Mouse (Mus musculus) heart, adult 2 months (tissue): ENCODE results near the gene Tspan33.

ENCODE experiments used
- CTCF ChIP-seq: fragments of 200-600 bp; IDR thresholded peaks from 2 replicates; pipeline ENCODE4 v1.8.1; 2022; ENCODE audit warnings: antibody characterized with exemption, mild to moderate bottlenecking, moderate library complexity
- POLR2A ChIP-seq: fragments of 200-500 bp; IDR thresholded peaks from 2 replicates; pipeline ENCODE4 v1.6.1; 2011; ENCODE audit warnings: mild to moderate bottlenecking, low read depth, low read length, control low read depth; ENCODE audit not compliant: insufficient read depth

- TF ChIP-seq CTCF (no peak), POLR2A (no peak)
These were observed 62.5 kb downstream of the Tspan33 start for GRCm38 (mm10) chr6:29756476-29756875.
